Mouse (Mus musculus) spleen, postnatal 10 days (tissue): ENCODE results near the gene Olfr669.
"Not testable (repeated sequence)": the region's sequence is repeated elsewhere in the genome, so short reads cannot be mapped to it uniquely, and the experiment has no call there.

Experiments used
- DNase-seq, 2 experiments: peaks; one replicate each; pipeline ENCODE4 v3.0.0; 2021 to 2022; ENCODE audit warnings: low spot score in 2 of 2

The Olfr669 gene

GRCm38 (mm10) chr7:104933940-104934339 is at the start of gene Olfr669:
Olfr669 (plus strand) TSS chr7:104934240.
- DNase-seq = no peak

GRCm38 (mm10) chr7:104895852-104896251 is 38.2 kb upstream of the Olfr669 start, which contains the start of gene Olfr666:
Olfr666 (minus strand) TSS chr7:104895952.
- DNase-seq = no peak

- no peak for DNase-seq
Measured at GRCm38 (mm10) chr7:104921382-104921781, 12.7 kb upstream of the Olfr669 start, which contains the start of gene Olfr667. Olfr667 (minus strand) TSS chr7:104921482.

- DNase-seq = no peak
Measured at GRCm38 (mm10) chr7:104927957-104928356, 6.1 kb upstream of the Olfr669 start, which contains the start of gene Olfr668. Olfr668 (minus strand) TSS chr7:104928057.

GRCm38 (mm10) chr7:104950234-104950633 is 16.2 kb downstream of the Olfr669 start:
- not testable (repeated sequence) for DNase-seq

GRCm38 (mm10) chr7:104962520-104962919 is 28.5 kb downstream of the Olfr669 start, which contains the start of gene Olfr670:
Olfr670 (minus strand) TSS chr7:104962620.
- DNase-seq = no peak

- not testable (repeated sequence) for DNase-seq
Measured at GRCm38 (mm10) chr7:104972507-104972906, 38.5 kb downstream of the Olfr669 start.

GRCm38 (mm10) chr7:104979026-104979425 is 45.0 kb downstream of the Olfr669 start, which contains the start of gene Olfr671:
Olfr671 (minus strand) TSS chr7:104979126.
- no peak for DNase-seq
